Mouse (Mus musculus) erythroblast, adult 5-6 weeks (primary cell): Measurements from ENCODE around the gene Usp35. TPM values are rescaled to one million over a fixed set of nuclear protein-coding genes. Genes with fewer than 3 reads are reported as not detected.

ENCODE experiments used
- ATAC-seq: replicated peaks from 2 replicates; pipeline ENCODE4 v1.8.0; 2016; ENCODE audit warnings: moderate number of reproducible peaks, mild to moderate bottlenecking, moderate TSS enrichment, inconsistent platforms; ENCODE audit not compliant: poor library complexity, low FRiP score, severe bottlenecking
- total RNA-seq, 2 experiments: library from RNA; stranded (forward) in 1 of 2; stranded (reverse) in 1 of 2; fragments of 150-400 nt in 1 of 2; fragments of 200-764, 138-1000 nt in 1 of 2; gene quantifications; 2 replicates each; pipeline versions ENCODE4 v1.2.3 to v1.2.4; 2015 to 2017; ENCODE audit warnings: low replicate concordance in 2 of 2

Usp35 gene
- total RNA-seq, 2 experiments from 2014 or later, result 0.26 to 0.38 TPM

GRCm38 (mm10) chr7:97296986-97297385, 34.8 kb downstream of the Usp35 start:
- no peak for ATAC-seq

GRCm38 (mm10) chr7:97271068-97271467, 60.8 kb downstream of the Usp35 start:
- ATAC-seq, result no peak

DNA sequence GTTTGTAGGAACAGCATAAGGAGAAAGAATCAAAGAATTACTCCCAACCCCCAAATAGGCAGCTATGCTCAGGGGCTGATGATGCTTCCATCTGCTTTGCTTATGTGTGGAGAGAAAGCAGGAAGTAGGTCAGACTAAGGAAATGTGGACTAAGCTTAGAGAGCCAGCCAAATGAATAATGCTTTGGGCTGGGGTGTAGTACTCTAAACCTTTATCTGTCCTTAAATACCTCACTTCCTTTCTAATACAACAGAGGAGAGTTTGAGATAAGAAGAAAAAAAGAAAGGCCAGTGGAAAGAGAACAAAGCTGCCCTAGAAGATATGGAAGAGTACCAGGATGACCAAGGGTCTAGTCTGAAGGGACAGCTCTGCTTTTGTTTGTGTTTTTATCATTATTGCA, 61.5 kb downstream of the Usp35 start:
- no peak for ATAC-seq

- ATAC-seq, result no peak
Observed at GRCm38 (mm10) chr7:97262541-97262940, 69.3 kb downstream of the Usp35 start.

Other genes starting within 250 kb of the Usp35 start
- 0.42 TPM in 1 of 2 replicates, not detected in the other for gene Kctd21, start 307 bp upstream of the Usp35 start, total RNA-seq (2015; ENCODE audit: low replicate concordance)
- gene Kctd21, start 307 bp upstream of the Usp35 start, total RNA-seq (2017; ENCODE audit: low replicate concordance), result 0.14 and 0.43 TPM in 2 replicates
- 9.4 and 25.7 TPM in 2 replicates for gene Alg8, start 39.6 kb upstream of the Usp35 start, total RNA-seq (2015; ENCODE audit: low replicate concordance)
- 2.9 and 10.2 TPM in 2 replicates for gene Alg8, start 39.6 kb upstream of the Usp35 start, total RNA-seq (2017; ENCODE audit: low replicate concordance)
- 53.5 and 57.6 TPM in 2 replicates for gene Ndufc2, start 68.0 kb upstream of the Usp35 start, total RNA-seq (2015; ENCODE audit: low replicate concordance)
- 20.5 and 80.0 TPM in 2 replicates for gene Ndufc2, start 68.0 kb upstream of the Usp35 start, total RNA-seq (2017; ENCODE audit: low replicate concordance)
- gene Thrsp, start 85.7 kb upstream of the Usp35 start, total RNA-seq (2015; ENCODE audit: low replicate concordance), result not detected in 2 replicates
- not detected in 2 replicates for gene Thrsp, start 85.7 kb upstream of the Usp35 start, total RNA-seq (2017; ENCODE audit: low replicate concordance)
- gene Kctd14, start 119.3 kb upstream of the Usp35 start, total RNA-seq (2015; ENCODE audit: low replicate concordance), result 26.1 and 51.9 TPM in 2 replicates
- 22.4 and 34.0 TPM in 2 replicates for gene Kctd14, start 119.3 kb upstream of the Usp35 start, total RNA-seq (2017; ENCODE audit: low replicate concordance)
- 30.9 and 39.2 TPM in 2 replicates for gene Ints4, start 148.9 kb upstream of the Usp35 start, total RNA-seq (2015; ENCODE audit: low replicate concordance)
- 11.2 and 19.9 TPM in 2 replicates for gene Ints4, start 148.9 kb upstream of the Usp35 start, total RNA-seq (2017; ENCODE audit: low replicate concordance)
- 5.2 and 6.1 TPM in 2 replicates for gene Aamdc, start 247.5 kb upstream of the Usp35 start, total RNA-seq (2015; ENCODE audit: low replicate concordance)
- gene Aamdc, start 247.5 kb upstream of the Usp35 start, total RNA-seq (2017; ENCODE audit: low replicate concordance), result 1.0 and 1.7 TPM in 2 replicates
- gene Rsf1, start 247.9 kb upstream of the Usp35 start, total RNA-seq (2015; ENCODE audit: low replicate concordance), result 11.0 and 14.0 TPM in 2 replicates
- gene Rsf1, start 247.9 kb upstream of the Usp35 start, total RNA-seq (2017; ENCODE audit: low replicate concordance), result 21.8 and 27.5 TPM in 2 replicates